Mouse (Mus musculus) embryonic fibroblast, embryonic 13.5 days (primary cell): ENCODE measurements around the gene Maea.

Experiments used
- CTCF ChIP-seq: IDR thresholded peaks from 2 replicates; pipeline ENCODE4 v1.5.1; 2011; ENCODE audit warnings: mild to moderate bottlenecking, control low read depth, low read length, moderate library complexity, borderline replicate concordance; ENCODE audit not compliant: insufficient read depth
- POLR2A ChIP-seq: IDR thresholded peaks from 2 replicates; pipeline ENCODE4 v1.6.1; 2011; ENCODE audit warnings: low read depth, mild to moderate bottlenecking, control low read depth, low read length, moderate library complexity

- peak; percentile 99 for TF ChIP-seq CTCF
- TF ChIP-seq POLR2A: no peak
These were observed 58.5 kb downstream of the Maea start for GRCm38 (mm10) chr5:33393803-33394202.
